Mouse (Mus musculus) kidney, embryonic 16.5 days (tissue): ENCODE results near the gene Lrch3. TPM values are rescaled to one million over a fixed set of nuclear protein-coding genes. Genes with fewer than 3 reads are reported as not detected.

Experiments used
- ATAC-seq: fragments of 200-750 bp; cut with Nextera tagmentation; 2 replicates; pipeline ENCODE4 v1.8.0; 2017; ENCODE audit warnings: moderate TSS enrichment; ENCODE audit not compliant: low FRiP score, low TSS enrichment
- H3K27ac ChIP-seq: fragments of 300-500 bp; sonication (generic); 2 replicates; pipeline ENCODE4 v1.5.1; 2014; ENCODE audit warnings: low read length
- H3K27me3 ChIP-seq: fragments of 300-500 bp; sonication (generic); 2 replicates; pipeline ENCODE4 v1.6.1; 2014; ENCODE audit warnings: low read length, control low read depth, mixed read lengths; ENCODE audit not compliant: insufficient read depth
- H3K36me3 ChIP-seq: fragments of 300-500 bp; sonication (generic); 2 replicates; pipeline ENCODE4 v1.6.1; 2014; ENCODE audit warnings: low read length, control low read depth, mixed read lengths; ENCODE audit not compliant: insufficient read depth
- H3K4me1 ChIP-seq: fragments of 300-500 bp; sonication (generic); 2 replicates; pipeline ENCODE4 v1.6.1; 2014; ENCODE audit warnings: low read length, control low read depth, mixed read lengths; ENCODE audit not compliant: insufficient read depth
- H3K4me2 ChIP-seq: fragments of 300-500 bp; sonication (generic); replicated peaks from 2 replicates; pipeline ENCODE4 v1.6.1; 2014; ENCODE audit warnings: low read depth, low read length
- H3K4me3 ChIP-seq: fragments of 300-500 bp; sonication (generic); 2 replicates; pipeline ENCODE4 v1.5.1; 2014; ENCODE audit warnings: mild to moderate bottlenecking, low read length
- H3K9ac ChIP-seq: fragments of 300-500 bp; sonication (generic); replicated peaks from 2 replicates; pipeline ENCODE4 v1.6.1; 2014; ENCODE audit warnings: low read length
- H3K9me3 ChIP-seq: fragments of 300-500 bp; sonication (generic); 2 replicates; pipeline ENCODE4 v1.6.1; 2016; ENCODE audit warnings: low read length, control low read depth
- WGBS: fragments of 180-500 bp; shearing (Covaris S2); extraction: QIAGEN DNeasy Blood & Tissue Kit; methylation state at CpG from one replicate; pipeline ENCODE4 v1.1.7; 2014; 5-methylcytosine and 5-hydroxymethylcytosine counted together
- polyA plus RNA-seq: library from polyadenylated mRNA; unstranded; fragments of >200 nt; fragmentation: Nextera tagmentation; extraction: Ambion mirVana; gene quantifications from 2 replicates; pipeline ENCODE4 v1.2.1, GENCODE M21; 2015

Lrch3 gene
- polyA plus RNA-seq, 1 experiment from 2014 or later: 22.7 TPM

GRCm38 (mm10) chr16:32954304-32954703 is 40.4 kb downstream of the Lrch3 start:
- 48% methylated on average over 5 of the region's 6 CpGs for WGBS
- Histone ChIP-seq H3K27ac (no peak overlapping the region), H3K4me2 (no peak overlapping the region), H3K27me3 (no peaks in the 10 kb centered on the region), H3K4me3 (no peak overlapping the region), H3K9me3 (no peaks in the 10 kb centered on the region), H3K9ac (no peak overlapping the region), H3K36me3 (peaks cover 22% of the 10 kb centered on the region), H3K4me1 (no peaks in the 10 kb centered on the region)
- ATAC-seq: no peak

GRCm38 (mm10) chr16:32956889-32957288 is 43.0 kb downstream of the Lrch3 start:
- H3K9me3 ChIP-seq: no peaks in the 10 kb centered on the region
- H3K27ac ChIP-seq: no peak overlapping the region
- 75% methylated on average over 5 of the region's 5 CpGs for WGBS
- H3K27me3 ChIP-seq: no peaks in the 10 kb centered on the region
- no peaks in the 10 kb centered on the region for H3K4me1 ChIP-seq
- H3K36me3 ChIP-seq: peaks cover 35% of the 10 kb centered on the region
- no peak for ATAC-seq
- H3K9ac ChIP-seq: no peak overlapping the region
- no peak overlapping the region for H3K4me3 ChIP-seq
- H3K4me2 ChIP-seq: no peak overlapping the region

GRCm38 (mm10) chr16:32972535-32972934 is 58.6 kb downstream of the Lrch3 start:
- Histone ChIP-seq H3K27ac (no peak overlapping the region), H3K9me3 (no peaks in the 10 kb centered on the region), H3K4me3 (no peak overlapping the region), H3K4me1 (no peaks in the 10 kb centered on the region), H3K9ac (no peak overlapping the region), H3K27me3 (no peaks in the 10 kb centered on the region), H3K4me2 (no peak overlapping the region), H3K36me3 (peaks cover 31% of the 10 kb centered on the region)
- ATAC-seq: no peak
- 69% methylated on average over 5 of the region's 5 CpGs for WGBS

- H3K4me3 ChIP-seq: no peak overlapping the region
- no peaks in the 10 kb centered on the region for H3K9me3 ChIP-seq
- H3K9ac ChIP-seq: no peak overlapping the region
- 80% methylated on average over 2 of the region's 2 CpGs for WGBS
- H3K27ac ChIP-seq: no peak overlapping the region
- peaks cover 32% of the 10 kb centered on the region for H3K36me3 ChIP-seq
- no peak for ATAC-seq
- H3K4me2 ChIP-seq: no peak overlapping the region
- H3K4me1 ChIP-seq: no peaks in the 10 kb centered on the region
- H3K27me3 ChIP-seq: no peaks in the 10 kb centered on the region
Observed at GRCm38 (mm10) chr16:32973047-32973446, 59.1 kb downstream of the Lrch3 start.

GRCm38 (mm10) chr16:32980227-32980626 is 66.3 kb downstream of the Lrch3 start:
- H3K9me3 ChIP-seq: no peaks in the 10 kb centered on the region
- WGBS: 87% methylated on average over 1 of the region's 1 CpGs
- no peak overlapping the region for H3K4me3 ChIP-seq
- H3K4me1 ChIP-seq: no peaks in the 10 kb centered on the region
- H3K36me3 ChIP-seq: peaks cover 39% of the 10 kb centered on the region
- no peak overlapping the region for H3K4me2 ChIP-seq
- ATAC-seq: no peak
- no peak overlapping the region for H3K9ac ChIP-seq
- no peaks in the 10 kb centered on the region for H3K27me3 ChIP-seq
- H3K27ac ChIP-seq: no peak overlapping the region

- Histone ChIP-seq H3K4me1 (no peaks in the 10 kb centered on the region), H3K36me3 (peaks cover 33% of the 10 kb centered on the region; the same call in 1 of the 2 replicates), H3K27ac (no peak overlapping the region), H3K27me3 (no peaks in the 10 kb centered on the region), H3K4me3 (no peak overlapping the region), H3K4me2 (no peak overlapping the region), H3K9ac (no peak overlapping the region), H3K9me3 (no peaks in the 10 kb centered on the region)
- 96% methylated on average over 4 of the region's 4 CpGs for WGBS
- no peak for ATAC-seq
Observed at GRCm38 (mm10) chr16:32981405-32981804, 67.5 kb downstream of the Lrch3 start.

GRCm38 (mm10) chr16:32984631-32985030 is 70.7 kb downstream of the Lrch3 start:
- H3K4me2 ChIP-seq: no peak overlapping the region
- H3K4me1 ChIP-seq: no peaks in the 10 kb centered on the region
- H3K4me3 ChIP-seq: no peak overlapping the region
- H3K27me3 ChIP-seq: no peaks in the 10 kb centered on the region
- whole genome bisulfite sequencing: 76% methylated on average over 2 of the region's 2 CpGs
- peaks cover 27% of the 10 kb centered on the region for H3K36me3 ChIP-seq
- no peak for ATAC-seq
- no peak overlapping the region for H3K27ac ChIP-seq
- H3K9me3 ChIP-seq: no peaks in the 10 kb centered on the region
- no peak overlapping the region for H3K9ac ChIP-seq

GRCm38 (mm10) chr16:32992158-32992557 is 78.3 kb downstream of the Lrch3 start:
- Histone ChIP-seq H3K36me3 (peaks cover 49% of the 10 kb centered on the region), H3K4me3 (no peak overlapping the region), H3K27ac (no peak overlapping the region), H3K4me2 (no peak overlapping the region), H3K27me3 (no peaks in the 10 kb centered on the region), H3K9ac (no peak overlapping the region), H3K4me1 (no peaks in the 10 kb centered on the region), H3K9me3 (no peaks in the 10 kb centered on the region)
- 91% methylated on average over 5 of the region's 5 CpGs for WGBS
- ATAC-seq: no peak

GRCm38 (mm10) chr16:33005216-33005615 is 91.3 kb downstream of the Lrch3 start:
- Histone ChIP-seq H3K4me3 (no peak overlapping the region), H3K9ac (no peak overlapping the region), H3K9me3 (no peaks in the 10 kb centered on the region), H3K4me1 (no peaks in the 10 kb centered on the region), H3K36me3 (peaks cover 52% of the 10 kb centered on the region), H3K27ac (no peak overlapping the region), H3K27me3 (no peaks in the 10 kb centered on the region), H3K4me2 (no peak overlapping the region)
- ATAC-seq: no peak
- WGBS: 64% methylated on average over 9 of the region's 9 CpGs

- no peak overlapping the region for H3K9ac ChIP-seq
- no peak for ATAC-seq
- H3K4me3 ChIP-seq: no peak overlapping the region
- 87% methylated on average over 7 of the region's 7 CpGs for WGBS
- no peaks in the 10 kb centered on the region for H3K9me3 ChIP-seq
- no peak overlapping the region for H3K4me2 ChIP-seq
- no peaks in the 10 kb centered on the region for H3K4me1 ChIP-seq
- H3K27ac ChIP-seq: no peak overlapping the region
- H3K27me3 ChIP-seq: no peaks in the 10 kb centered on the region
- H3K36me3 ChIP-seq: peaks cover 39% of the 10 kb centered on the region
Observed at GRCm38 (mm10) chr16:33006888-33007287, 93.0 kb downstream of the Lrch3 start.
